Mouse (Mus musculus) embryo, embryonic 10 days (tissue): ENCODE data around the gene Zfp980.
A peak's percentile ranks its signal among the peaks of the same experiment; 100 is the strongest.
"Not testable (repeated sequence)": the region's sequence is repeated elsewhere in the genome, so short reads cannot be mapped to it uniquely, and the experiment has no call there.

Experiments
- DNase-seq: peaks from one replicate; pipeline ENCODE4 v3.0.0-alpha.2; 2015; ENCODE audit warnings: low spot score

Zfp980 gene

DNA sequence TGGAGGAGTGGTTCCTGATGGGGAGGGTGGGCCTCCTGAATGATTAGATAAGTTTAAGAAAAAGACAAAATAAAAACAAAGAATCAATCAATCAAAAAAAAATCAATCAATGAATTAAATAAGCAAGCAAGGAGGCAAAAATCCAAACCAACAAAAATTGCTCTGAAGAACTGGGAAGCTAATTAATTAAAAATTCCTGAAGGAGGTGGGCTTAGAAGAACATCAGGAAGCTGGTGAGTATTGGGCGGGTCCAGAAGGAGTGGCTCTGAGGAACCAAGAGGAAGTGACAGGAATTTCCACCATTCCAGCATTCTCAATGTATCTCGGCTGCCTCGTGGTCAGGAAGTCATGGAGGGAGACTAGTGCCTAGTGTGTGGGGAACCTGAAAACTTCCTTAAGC, at the start of gene Zfp980:
Zfp980 (plus strand) TSS at position 301 of the 400 bp plus-strand sequence.
- DNase-seq: not testable (repeated sequence)

DNA sequence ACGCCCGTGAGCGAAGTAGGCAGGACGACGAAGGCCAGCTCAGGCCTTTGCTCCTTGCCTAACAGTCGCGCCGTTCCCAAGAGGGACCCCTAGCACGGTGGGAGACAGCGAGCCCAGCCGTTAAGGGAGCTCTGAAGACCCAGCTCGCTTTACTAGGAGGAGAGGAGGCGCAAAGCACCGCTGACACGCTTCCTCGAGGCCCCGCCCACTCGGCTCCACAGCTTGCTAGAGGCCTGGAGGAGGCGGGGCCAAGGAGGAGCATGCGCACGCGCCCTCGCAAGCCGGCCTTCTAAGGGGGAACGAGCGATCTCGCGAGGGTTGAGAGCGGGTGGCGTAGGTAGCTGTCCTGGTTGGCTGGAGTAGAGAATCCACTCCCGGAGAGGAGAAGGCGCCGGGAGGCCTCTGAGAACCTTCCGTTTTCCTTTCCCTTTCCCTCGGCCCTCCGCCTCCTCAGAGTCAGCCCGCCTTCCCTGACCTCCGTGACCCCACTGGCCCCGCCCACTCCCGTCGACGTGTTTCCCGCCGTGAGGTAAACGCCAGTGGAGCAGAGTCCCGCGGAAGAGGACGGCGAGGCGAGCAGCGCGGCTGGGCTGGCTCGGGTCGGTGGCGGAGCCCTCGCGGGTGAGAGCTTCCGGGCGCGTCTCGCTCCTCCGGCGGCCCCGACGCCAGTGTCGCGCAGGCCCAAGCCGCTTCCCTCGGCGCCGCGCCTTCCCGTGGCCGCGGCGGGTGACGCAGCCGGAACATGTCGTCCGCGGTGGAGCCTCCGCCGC, 29.9 kb upstream of the Zfp980 start:
- DNase-seq: peak; percentile 3

DNA sequence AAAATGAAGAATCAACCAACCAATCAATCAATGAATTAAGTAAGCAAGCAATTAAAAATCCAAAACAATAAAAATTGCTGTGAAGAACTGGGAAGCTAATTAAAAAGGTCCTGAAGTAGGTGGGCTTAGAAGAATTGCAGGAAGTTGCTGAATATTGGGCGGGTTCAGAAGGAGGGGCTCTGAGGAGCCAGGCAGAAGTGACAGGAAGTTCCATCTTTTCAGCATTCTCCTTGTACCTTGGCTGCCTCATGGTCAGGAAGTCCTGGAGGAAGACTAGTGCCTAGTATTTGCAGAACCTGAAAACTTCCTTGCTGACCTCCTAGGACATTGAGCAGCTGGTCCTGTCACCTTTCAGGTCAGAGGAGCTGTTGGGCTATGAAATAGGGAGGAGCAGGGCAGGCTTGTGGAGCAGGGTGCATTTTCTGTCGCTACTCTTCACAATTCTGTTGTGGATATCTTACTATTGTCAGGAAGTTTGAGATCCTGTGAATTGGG, 3.8 kb downstream of the Zfp980 start:
- not testable (repeated sequence) for DNase-seq

DNA sequence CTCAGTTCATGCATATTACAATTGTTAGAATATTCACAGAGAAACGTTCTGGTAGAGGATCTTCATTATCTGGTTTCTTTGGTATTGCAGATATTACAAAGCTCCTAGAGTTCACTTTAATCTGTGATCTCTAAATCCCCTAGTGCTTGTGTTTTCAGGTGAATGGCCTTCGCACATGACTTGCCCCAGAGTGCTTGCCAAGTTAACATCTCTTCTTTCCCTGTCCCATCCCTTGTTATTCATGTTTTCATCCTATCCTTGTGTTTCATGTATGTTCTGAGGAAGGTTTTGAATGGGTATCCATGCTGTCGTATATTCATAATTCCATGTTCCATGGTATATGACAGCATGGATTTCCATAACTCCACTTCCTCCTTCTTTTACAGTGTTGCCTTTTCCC, 9.7 kb downstream of the Zfp980 start:
- peak; percentile 3 for DNase-seq

DNA sequence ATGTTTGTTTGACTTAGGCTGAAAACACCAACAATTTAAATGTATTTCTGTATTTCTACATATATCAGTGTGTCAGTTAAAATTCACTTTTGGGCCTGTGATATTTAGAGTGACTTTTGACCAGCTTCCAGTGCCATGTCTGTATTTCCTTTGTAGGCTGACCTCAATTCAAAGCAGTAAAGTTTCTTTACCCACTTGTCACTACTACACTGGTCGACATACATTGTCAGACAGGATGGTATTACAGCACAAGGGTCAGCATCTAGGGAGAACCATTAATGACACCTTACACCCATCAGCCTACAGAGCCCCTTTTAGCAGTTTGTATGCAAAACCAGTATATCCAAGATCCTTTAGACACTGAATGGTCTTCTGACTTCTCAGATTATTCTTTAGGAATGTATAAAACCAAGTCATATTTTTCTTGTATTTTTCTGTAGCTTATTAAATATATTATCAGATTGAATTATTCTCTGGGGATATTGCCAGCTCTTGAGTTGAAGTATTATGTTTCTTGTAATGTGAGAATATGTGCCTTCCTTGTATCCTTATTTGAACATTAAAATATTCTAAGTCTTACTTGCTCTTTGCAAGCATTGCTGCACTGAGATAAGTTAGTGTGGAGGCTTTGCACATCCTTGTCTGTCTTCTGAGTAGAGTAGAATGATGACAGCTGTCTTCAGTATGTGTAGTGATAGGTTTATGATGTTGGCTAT, 10.3 kb downstream of the Zfp980 start:
- DNase-seq: not testable (repeated sequence)

DNA sequence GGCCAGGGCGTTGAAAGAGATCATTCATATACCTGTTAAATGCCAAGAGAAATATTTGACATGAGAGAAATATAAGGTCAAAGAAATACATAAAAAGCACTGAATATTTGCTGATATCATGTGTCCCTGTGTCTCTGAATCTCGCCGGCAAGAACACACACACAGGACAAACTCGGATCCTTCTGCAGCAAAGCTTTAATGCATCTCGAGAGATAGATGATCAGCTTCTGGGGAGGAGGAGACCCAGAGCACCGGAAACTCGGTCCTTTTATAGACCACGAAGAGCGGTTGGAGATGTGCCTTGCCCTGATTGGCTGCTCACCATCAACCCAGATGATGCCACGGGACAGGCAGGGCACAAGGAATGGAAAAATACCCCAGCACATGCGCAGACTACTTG, 11.5 kb downstream of the Zfp980 start:
- DNase-seq: not testable (repeated sequence)

DNA sequence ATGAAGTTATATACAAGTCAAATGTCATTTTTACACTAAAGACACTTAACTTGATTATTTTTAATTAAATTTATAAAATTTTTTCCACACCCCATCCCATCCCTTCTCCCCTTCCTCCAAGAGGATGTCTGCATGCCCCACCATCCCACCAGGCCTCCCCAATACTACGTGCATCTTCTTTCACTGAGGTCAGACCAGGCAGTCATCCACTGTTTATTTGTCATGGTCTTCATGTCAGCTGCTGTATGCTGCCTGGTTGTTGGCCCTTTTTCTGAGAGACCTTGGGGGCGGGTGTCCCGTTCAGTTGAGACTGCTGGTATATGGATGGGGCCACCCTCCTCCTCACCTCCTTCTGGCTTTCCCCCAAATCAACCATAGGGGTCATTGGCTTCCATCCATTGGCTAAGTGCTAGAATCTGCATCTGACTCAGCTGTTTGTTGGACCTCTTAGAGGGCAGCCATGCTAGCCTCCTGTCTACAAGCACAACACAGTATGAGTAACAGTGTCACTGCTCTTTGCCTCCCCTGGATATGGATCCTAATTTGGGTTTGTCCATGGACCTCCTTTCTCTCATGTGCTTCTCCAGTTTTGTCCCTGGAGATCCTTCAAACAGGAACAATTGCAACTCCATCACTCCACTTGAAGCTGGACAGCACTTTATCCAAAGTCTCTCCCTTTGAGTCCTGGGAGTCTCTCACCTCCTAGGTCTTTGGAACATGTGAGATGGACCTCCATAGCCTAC, 12.7 kb downstream of the Zfp980 start:
- DNase-seq: not testable (repeated sequence)

DNA sequence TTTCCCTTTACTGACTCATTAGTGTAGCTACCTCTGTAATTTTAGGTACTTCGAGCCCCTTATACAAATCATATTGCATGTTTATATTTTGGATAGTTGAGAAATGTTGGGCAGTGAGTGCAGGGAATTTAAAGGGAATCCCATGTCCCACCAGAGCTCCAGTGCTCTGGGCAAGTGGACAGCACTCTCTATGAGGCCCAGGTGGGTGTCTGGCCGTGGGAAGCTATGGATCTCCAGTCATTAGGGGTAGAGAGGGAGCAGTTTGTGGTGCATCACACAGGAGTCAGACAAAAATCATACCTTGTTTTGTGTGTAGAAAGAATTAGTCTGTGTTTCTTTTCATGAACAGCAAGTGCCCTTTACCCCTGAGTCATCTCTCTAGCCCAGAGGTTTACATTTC, 15.6 kb downstream of the Zfp980 start:
- DNase-seq: not testable (repeated sequence)

DNA sequence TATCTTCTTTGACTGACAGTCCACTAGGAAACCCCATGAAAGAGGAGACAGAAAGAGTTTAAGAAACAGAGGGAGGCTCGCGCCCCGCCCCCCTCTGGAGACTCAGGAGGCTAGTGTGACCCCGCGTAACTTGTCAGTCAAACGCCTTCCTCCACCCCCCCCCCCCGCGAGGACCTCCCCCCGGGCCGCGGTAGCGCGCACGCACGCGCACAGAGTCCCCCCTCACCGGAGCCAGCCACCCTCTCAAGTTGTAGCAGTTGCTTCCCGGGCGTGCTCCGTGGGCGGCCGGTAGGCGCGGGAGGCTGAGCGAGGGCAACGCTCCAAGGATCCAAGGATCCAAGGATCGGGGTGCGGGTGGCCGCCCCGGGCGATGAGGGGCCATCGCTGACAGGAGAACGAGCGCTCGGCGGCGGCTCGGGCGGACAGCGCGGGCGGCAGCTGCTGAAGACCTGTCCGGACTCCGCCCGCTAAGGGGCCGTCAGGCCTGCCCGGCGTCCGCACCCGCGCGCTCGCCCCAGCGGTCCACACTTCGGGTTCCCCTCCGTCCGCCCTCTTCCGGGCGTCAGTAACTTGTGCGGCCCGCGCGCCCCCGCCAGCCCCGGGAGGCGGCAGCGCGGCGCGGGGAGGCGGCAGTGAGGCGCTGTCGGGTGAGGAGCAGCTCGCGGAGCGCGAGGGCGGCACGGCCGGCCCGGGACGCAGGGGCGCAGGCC, 74.6 kb downstream of the Zfp980 start:
- peak; percentile 19 for DNase-seq

DNA sequence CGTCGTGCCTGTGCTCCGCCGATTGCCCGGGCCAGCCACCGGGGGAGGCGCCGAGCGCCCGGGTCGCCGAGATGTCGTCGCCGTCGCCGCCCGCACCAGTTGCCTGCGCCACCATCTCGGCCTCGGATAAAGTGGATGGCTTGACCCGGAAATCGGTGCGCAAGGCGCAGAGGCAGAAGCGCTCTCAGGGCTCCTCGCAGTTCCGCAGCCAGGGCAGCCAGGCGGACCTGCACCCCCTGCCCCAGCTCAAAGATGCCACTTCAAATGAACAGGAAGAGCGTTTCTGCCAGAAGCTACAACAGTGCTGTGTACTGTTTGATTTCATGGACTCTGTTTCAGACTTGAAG, 75.1 kb downstream of the Zfp980 start:
- DNase-seq: not testable (repeated sequence)
